Mouse (Mus musculus) ZHBTc4 (cell line): Measurements from ENCODE around the gene Exosc5.

Experiments used
- DNase-seq: peaks from one replicate; pipeline ENCODE4 v3.0.0-alpha.2; 2011; ENCODE audit warnings: low read depth, low spot score

The Exosc5 gene

DNA sequence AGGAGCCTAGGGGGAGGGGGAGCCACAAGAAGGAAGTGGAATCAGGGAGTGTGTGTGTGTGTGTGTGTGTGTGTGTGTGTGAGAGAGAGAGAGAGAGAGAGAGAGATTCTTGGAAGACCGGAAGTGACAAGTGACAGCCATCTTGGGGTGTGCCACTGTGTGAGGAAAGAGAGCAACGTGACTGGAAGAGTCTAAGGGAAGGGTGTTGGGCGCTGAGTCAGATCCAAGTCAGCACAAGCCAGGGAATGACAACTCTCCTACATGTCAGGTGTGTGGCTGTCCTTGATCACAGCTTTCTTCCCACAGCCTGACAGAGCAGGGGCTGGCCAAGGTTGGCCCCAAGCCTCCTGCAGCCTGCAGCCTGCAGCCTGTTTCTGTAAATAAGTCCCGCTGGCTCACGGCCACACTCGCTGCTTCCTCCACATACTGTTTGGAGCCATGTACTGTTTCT lies 46.9 kb downstream of the Exosc5 start:
- DNase-seq: peak; percentile 39

DNA sequence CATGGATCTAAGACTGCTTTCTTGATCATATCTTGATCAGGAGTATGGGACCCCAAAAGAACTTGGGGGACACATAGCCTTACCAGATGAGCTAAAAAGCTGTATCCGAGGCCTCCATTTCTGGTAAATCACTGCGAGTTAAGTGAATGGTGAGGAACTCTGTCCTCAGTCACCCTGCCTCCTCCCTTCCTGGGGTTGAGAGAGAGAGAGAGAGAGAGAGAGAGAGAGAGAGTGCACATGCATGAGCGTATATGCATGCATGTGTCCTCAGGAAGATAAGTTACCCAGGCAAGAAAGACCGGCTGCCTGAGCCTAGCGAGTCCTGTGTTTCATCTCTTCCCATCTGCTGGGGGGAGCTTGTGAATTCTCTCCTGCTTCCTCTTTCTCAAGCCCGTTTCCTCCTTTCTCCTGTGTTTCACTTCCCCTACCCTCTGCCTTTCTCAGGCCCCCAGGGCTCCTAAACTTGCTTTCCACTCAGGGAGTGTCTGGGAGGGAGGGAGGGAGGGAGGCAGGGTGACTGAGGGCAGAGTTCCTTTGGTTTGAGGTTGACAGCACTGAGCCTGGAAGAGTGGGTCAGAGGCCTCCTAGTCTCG lies 47.7 kb downstream of the Exosc5 start:
- no peak for DNase-seq

DNA sequence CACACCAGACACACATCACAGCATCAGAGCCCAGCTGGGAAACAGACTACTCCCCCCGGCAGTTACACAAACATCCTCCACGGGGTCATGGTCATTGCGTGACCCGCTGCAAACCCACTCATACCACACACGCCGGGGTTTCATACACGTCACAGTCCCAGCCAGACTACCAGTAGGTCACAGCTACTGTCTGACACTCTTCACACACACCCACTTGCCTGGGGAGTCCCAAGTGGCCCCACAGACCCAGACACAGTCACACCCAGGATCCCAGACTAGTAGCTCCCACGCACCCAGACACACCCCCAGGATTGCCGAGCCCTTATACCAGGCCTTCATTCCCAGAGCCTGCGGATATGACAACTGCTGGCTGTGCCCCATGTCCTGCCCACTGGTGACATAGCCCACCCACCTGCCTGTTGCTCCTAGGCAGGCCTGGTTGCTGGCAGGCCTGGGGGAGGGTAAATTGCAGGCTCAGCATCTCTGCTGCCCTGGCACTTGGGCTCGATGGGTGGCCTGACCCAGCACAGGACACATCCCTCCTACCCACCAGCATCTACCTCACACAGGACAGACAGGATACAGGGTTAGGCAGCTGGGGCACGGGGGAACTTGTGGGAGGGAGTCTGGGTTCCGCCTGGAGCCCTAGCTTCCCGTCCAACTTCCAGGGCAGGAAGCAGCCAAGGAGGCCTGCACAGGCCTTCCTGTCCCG lies 48.8 kb downstream of the Exosc5 start:
- peak; percentile 46 for DNase-seq

DNA sequence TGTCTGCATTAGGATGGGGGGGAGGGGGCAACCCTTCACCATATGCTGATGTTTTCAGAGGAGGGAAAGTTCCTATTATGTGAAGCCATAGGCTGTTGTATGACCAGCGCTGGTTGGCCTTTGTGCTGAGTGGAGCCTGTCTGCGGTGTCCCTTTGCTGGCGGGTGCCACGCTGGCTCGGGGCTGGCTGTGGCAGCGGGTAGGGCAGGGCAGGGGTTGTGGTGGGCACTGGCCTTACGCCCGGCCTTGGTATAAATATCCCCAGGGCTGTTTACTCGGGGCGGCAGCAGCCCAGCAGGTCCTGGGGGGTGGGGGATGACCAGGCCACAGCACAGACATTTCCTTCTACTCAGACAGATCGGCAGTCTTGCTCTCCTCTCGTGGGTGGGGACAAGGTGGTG lies 51.0 kb downstream of the Exosc5 start:
- no peak for DNase-seq

DNA sequence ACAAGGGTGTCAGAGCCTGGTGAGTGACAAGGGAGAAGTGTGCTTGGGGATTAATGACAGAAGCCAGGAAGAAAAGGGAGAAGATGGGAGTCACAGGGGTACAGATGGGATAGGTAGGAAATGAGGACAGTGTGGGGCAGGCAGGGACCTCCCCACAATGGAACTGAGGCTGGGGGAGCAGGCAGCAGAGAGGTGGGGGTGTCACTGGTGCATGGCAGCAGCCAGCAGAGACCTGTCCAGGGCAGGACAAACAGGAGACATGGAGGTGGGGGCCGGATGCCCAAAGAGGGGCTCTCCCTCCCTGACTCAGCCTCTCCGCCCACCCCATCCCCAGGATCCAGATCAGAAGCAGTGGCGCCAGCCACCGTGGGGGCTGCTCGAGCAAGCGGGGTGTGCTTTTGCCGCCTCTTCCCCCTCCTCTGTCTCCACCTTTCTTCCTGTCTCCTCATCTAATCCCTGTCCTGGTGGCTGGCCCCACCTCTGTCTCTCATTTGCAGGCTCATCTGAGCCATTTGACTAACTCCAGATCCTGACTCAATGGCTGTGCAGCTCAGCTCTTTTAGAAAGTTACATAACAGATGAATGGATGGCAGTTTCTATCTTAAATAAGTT lies 51.7 kb downstream of the Exosc5 start:
- DNase-seq: no peak

DNA sequence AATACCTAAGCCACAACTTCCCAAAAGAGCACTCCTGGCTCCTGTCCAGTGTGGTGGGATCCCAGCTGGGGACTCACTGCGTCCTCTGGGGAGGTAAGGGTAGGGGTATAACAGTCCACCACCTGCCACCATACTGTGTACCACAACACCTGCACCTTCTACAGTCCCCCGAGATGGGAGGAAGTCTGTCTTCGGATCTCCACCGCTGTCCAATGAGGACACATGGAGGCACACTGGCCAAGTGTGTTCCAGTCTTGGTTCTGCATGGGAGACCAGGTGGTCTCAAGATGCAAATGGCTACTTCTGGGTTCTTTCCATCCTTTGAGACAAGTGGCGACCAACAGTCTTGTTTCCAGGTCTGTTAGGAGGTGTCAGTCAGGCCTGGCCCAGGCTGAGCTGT lies 52.2 kb downstream of the Exosc5 start:
- no peak for DNase-seq

DNA sequence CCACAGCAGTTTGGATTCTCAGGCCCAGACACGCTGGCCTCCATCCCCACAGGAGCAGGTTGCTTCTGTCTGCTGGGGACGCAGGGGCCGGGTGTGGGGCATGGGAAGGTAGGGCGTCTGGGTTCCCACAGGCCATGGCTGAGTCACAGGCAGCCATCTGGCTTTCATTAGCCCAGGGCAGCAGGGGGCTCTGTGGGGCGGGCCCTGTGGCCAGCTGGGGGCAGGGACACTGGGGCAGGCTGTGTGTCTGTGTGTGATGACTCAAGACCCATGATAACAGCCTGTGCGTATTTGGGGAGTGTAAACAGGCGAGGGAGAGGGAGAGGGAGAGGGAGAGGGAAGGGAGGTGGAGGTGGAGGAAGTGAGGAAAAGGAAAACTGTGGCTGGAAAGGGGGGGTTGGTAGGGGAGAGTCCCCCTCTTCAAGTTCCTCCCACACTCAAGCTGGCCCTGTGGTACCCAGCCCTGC lies 52.8 kb downstream of the Exosc5 start:
- DNase-seq: no peak

DNA sequence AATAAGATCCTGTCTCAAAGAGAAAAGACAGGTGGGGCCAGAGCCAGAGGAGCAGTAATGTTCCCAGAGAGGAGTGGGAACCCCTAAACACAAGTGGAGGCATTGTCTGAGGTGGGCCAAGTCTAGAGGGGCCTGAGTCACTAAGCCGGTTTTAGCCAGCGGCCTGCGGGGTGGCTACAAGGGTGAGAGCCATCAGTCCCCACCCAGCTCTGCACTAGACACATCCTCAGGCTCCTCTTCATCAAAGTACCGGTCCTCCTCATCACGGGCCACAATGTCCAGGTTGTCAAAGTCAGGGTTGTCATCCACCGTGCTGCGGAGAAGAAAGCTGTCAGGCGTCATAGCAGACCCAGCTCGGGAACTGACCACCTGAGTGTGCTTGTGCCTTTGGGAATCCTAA lies 53.8 kb downstream of the Exosc5 start:
- DNase-seq: no peak

DNA sequence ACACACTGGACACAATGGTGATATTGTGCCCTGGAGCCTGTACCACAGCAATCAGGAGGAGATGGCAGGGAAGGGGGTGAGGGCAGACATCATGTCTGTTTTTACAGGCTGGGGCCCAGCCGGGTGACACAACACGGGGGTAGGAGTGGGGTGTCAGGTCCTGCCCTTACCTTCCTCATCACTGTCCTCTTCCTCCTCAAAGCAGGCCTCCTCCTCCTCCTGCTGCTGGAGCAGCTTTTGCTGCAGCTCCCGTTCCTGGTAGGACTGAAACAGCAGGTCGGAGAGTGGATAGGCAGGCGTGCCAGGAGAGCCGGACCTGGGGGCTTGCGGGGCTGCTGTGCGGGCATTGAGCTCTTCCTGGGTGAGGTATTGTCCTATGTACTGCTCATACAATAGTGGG lies 55.6 kb downstream of the Exosc5 start:
- no peak for DNase-seq

DNA sequence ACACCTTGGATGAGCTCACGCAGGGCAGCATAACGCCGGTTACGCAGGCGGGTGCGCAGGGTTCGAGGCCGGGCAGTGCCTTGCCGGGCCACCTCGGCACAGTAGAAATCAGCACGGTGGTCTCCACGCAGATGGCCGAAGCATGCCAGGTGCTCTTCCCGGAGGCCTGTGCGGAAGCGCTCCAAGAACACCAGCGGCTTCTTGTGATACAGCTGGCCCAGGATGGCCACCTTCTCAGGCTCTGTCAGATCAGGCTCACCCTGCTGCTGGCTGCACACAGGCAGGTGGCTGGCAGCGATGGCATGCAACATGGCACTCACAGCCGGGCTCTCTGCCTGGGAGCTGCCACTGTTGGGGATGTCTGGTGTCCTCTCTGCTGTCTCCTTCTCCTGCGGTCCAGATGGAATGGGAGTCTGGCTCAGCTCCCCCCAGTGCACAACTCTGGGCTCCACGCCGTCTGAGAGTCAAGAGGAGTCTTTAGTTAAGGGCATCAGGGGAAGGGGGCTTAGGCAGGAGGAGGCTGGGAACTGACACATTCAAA lies 56.8 kb downstream of the Exosc5 start:
- no peak for DNase-seq

DNA sequence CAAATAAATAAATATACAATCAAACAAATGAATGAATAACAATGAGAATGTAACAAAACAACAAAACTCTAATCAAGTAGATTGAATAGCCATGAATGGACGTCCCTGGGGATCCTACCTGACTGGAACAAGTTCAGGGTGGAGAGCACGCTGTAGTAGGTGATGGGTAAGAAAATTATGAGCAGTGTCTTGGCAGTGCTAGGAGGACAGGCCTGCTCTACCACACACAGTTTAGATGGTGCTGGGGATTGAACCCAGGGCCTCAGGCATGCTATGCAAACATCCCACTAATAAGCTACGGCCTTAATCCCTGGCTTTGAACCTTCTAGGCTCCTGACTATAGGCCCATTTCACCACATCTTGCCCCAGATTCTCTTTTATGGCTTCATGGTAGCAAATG lies 58.5 kb downstream of the Exosc5 start:
- DNase-seq: no peak

DNA sequence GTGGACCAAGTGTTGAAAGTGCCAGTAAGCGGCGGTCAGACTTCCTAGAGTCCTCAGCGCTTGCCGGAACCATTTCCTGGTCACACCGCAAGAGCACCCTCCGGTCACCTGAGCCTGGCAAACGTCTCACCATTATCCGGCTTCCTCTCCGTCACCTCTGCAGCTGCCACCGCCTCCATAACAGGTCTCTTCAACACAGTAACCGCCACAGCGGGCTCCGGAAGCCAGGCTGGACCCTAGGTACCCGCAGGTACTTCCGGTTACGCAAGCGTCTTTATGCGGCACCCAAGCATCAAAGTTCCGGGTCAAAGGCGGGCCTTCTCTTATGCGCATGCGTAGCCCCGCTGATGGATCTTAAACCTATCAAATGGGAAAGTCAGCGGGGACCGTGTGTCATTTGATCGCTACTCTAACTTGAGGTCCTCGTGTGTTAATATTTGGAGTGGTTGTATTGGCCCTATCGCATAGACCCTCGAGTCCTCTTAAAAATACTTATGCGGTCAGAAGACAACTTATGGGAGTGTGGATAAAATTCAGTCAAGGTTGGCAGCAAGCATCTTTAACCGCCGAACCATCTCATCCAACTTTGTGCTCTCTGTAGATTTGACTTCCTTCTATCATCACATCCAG lies 59.9 kb downstream of the Exosc5 start, which contains the start of gene Ccdc97:
Gene Ccdc97 (minus strand): TSS at position 301 of the 630 bp plus-strand sequence.
- DNase-seq: peak; percentile 95

DNA sequence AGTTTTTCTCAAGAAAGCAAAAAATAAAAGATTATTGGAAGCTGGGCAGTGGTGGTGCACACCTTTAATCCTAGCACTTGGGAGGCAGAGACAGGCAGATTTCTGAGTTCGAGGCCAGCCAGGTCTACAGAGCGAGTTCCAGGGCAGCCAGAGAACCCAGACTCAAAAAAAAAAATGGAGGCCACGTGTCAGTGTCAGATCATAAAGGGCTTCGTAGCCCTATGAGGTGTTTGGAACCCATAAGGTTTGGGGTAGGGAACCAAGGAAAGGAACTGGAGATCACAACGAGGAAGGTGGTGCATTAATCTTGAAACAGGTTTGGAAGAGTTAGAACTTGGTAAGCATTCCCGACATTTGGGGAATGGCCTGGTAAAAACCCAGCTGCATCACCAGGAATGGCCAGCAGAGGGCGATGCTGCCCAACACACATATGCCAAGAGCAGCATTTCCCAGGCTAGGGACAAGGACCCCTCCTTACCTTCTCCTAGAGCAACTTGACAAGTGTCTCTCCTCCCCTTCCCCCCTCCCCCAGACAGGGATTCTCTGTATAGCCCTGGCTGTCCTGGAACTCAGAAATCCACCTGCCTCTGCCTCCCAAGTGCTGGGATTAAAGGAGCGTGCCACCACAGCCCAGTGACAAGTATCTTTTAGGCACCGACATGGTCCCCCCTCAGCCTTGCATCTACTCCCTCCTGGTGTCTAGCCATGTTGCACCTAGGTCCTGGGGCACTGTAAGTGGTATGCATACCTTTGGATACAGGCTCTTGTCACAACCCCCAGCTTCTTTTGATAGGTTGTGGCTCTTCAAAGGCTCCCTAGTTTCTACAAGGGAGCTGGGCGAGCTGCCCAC lies 61.0 kb downstream of the Exosc5 start:
- peak; percentile 87 for DNase-seq

DNA sequence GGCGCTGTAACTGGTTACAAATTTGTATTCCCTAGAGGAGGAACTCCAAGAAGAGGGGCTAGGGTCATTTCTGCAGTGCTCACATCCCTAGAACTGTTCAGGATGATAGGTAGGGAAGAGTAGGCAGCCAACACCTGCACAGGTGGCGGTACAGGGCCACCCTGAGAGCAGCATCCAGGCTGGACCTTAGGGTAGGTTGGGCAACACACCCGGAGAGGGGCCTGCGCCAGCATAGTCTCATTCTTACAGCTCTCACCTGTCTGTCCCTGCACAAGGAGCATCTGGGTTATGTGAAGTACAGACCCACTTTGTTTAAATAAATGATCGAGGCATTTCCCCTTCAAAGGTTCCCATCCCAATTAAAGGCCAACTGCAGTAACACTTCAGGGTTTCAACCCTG lies 61.8 kb downstream of the Exosc5 start:
- no peak for DNase-seq
